Mouse (Mus musculus): ENCODE measurements around the gene Hsf2bp. TPM values are rescaled to one million over a fixed set of nuclear protein-coding genes. Genes with fewer than 3 reads are reported as not detected.

Gene Hsf2bp
- polyA plus RNA-seq, 1 experiment: not detected

GRCm38 (mm10) chr17:32011694-32012093 lies 24.5 kb downstream of the Hsf2bp start:
- no peak for TF ChIP-seq GATA1 (IDR thresholded peaks at IDR 0.05; ENCODE audit: low read length)

- TF ChIP-seq GATA1 (IDR thresholded peaks at IDR 0.05; ENCODE audit: low read length): no peak
Observed at GRCm38 (mm10) chr17:32006800-32007199, 29.3 kb downstream of the Hsf2bp start.

- TF ChIP-seq GATA1 (IDR thresholded peaks at IDR 0.05; ENCODE audit: low read length): no peak
Observed at GRCm38 (mm10) chr17:32003251-32003650, 32.9 kb downstream of the Hsf2bp start.

GRCm38 (mm10) chr17:31998351-31998750 lies 37.8 kb downstream of the Hsf2bp start:
- no peak for TF ChIP-seq GATA1 (IDR thresholded peaks at IDR 0.05; ENCODE audit: low read length)

GRCm38 (mm10) chr17:31996331-31996730 lies 39.8 kb downstream of the Hsf2bp start:
- TF ChIP-seq GATA1 (IDR thresholded peaks at IDR 0.05; ENCODE audit: low read length): no peak

DNA sequence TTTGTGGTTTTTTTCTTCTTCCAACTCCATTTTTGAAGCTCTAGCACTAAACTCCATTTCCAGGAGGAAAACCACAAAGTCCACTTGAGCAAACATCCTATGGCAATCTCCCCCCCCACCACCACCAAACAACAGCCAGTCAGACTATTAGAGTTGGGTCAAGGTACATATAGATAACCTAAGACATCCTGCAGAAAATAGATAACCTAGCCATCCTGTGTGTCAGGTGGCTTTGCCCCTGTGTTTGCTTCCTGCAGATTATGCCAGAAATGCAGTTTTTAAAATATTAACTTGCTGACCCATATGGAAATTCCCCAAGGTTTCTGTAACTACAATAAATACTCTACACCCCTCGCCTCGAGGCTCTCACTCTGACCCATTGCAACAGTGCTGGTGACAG lies 40.4 kb downstream of the Hsf2bp start:
- no peak for TF ChIP-seq GATA1 (IDR thresholded peaks at IDR 0.05; ENCODE audit: low read length)

- TF ChIP-seq GATA1 (IDR thresholded peaks at IDR 0.05; ENCODE audit: low read length): no peak
Observed at GRCm38 (mm10) chr17:31994132-31994531, 42.0 kb downstream of the Hsf2bp start.

- TF ChIP-seq GATA1 (IDR thresholded peaks at IDR 0.05; ENCODE audit: low read length): no peak
Observed at GRCm38 (mm10) chr17:31993354-31993753, 42.8 kb downstream of the Hsf2bp start.

GRCm38 (mm10) chr17:31992004-31992403 lies 44.1 kb downstream of the Hsf2bp start:
- no peak for TF ChIP-seq GATA1 (IDR thresholded peaks at IDR 0.05; ENCODE audit: low read length)

GRCm38 (mm10) chr17:31989035-31989434 lies 47.1 kb downstream of the Hsf2bp start:
- no peak for TF ChIP-seq GATA1 (IDR thresholded peaks at IDR 0.05; ENCODE audit: low read length)

DNA sequence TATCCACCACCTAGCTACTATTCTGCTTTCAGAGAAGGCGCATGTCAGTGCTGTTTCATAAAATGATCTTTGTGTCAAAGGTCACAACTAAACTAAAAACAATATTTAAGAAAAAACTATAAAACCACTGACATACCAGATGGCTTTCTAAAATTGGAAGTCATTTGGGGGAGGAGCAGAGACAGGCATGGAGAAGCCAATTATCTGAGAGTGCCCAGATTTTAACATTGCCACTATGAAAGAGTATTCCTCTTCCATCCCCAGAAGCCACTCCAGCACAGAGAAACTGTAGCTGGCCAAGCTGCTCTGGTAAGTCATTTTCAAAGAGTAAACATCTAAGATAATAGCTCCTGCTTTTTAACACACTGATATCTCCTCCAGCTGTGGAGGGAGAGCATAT lies 49.2 kb downstream of the Hsf2bp start:
- TF ChIP-seq GATA1 (IDR thresholded peaks at IDR 0.05; ENCODE audit: low read length): no peak

- no peak for TF ChIP-seq GATA1 (IDR thresholded peaks at IDR 0.05; ENCODE audit: low read length)
Observed at GRCm38 (mm10) chr17:31983491-31983890, 52.7 kb downstream of the Hsf2bp start.

- TF ChIP-seq GATA1 (IDR thresholded peaks at IDR 0.05; ENCODE audit: low read length): no peak
Observed at GRCm38 (mm10) chr17:31982326-31983190, 53.6 kb downstream of the Hsf2bp start.

GRCm38 (mm10) chr17:31979888-31980287 lies 56.3 kb downstream of the Hsf2bp start:
- no peak for TF ChIP-seq GATA1 (IDR thresholded peaks at IDR 0.05; ENCODE audit: low read length)

- no peak for TF ChIP-seq GATA1 (IDR thresholded peaks at IDR 0.05; ENCODE audit: low read length)
Observed at GRCm38 (mm10) chr17:31977131-31977530, 59.0 kb downstream of the Hsf2bp start.

DNA sequence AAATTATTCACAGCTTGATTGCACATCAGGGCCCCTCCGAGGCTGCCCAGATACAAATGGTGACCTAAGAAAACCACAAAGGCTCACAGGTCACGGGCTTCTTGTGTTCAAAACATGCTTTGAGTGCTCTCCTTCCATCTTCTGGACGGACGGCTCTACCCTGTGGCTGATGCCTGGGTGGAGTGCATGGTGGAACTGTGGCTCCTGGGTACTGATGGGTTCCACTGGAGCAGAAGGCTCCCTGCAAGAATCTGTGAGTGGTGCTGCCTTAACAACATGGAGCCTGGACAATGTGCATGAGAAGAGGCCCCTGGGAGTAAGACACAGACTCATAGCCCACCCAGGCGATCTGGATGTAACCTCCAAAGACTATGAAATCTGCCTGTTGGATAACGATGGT lies 59.6 kb downstream of the Hsf2bp start:
- TF ChIP-seq GATA1 (IDR thresholded peaks at IDR 0.05; ENCODE audit: low read length): no peak

DNA sequence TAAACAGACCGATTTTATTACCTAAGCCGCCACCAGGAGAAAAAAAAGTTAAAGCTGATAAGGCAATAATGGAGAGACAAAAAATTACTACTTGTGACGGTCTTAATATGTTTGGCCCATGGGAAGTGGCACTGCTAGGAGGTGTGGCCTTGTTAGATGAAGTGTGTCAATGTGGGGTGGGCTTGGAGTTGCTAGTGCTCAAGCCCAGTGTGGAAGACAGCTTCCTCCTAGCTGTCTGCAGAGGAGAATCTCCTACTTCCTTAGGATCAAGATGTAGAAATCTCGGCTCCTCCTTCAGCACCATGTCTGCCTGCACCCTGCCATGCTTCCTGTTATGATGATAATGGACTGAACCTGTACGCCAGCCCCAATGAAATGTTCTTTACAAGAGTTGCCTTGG lies 61.5 kb downstream of the Hsf2bp start:
- no peak for TF ChIP-seq GATA1 (IDR thresholded peaks at IDR 0.05; ENCODE audit: low read length)

All from G1E-ER4 (cell line).